Mouse (Mus musculus): ENCODE data around the gene Syde2. TPM values are rescaled to one million over a fixed set of nuclear protein-coding genes. Genes with fewer than 3 reads are reported as not detected.

Syde2 gene
- total RNA-seq, 2 experiments from 2014 or later: 3.1 to 3.5 TPM

DNA sequence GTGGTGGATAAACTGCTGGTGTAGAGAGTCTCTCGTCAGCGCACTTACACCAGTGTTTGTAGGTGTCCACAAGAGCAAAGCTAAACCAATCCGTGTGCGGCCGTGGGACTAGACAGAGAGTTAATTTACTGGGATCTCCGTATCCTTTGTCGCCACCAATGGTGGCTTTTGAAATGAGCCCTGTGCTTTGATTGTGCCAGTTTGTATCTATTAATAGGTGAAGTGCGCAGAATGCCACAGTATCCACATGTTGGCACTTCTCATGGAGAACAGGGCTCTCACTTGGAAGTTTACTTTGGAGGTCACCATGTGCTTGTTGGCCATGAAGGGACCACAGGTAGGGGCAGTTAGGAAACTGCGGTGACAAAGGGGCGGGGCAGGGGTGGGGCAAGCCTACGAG, 53.7 kb downstream of the Syde2 start:
- DNase-seq (ENCODE audit: low spot score in 2 of 2): no peak
- intact Hi-C loops (cut with DNase I): no loop called here

DNA sequence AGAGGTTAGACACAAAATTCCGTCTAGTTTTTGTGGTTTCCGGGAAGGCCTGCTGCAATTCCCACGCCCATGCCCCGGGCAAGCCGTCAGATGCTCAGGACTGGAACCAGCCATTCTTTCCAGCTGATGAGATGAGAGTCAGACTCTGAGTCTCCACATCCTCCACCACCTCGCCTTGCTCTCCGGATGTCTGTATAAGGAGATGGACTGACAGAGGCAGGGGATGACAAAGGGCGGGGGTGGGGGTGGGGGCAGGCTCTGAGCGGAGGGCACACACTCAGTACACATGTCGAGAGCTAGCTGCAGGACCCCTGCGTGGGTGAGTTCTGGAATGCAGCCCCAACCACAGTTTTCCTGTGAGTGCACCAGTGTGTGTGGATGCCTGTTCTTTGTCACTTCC, 57.3 kb downstream of the Syde2 start:
- intact Hi-C loops (cut with DNase I): no loop called here
- no peak for DNase-seq (ENCODE audit: low spot score in 2 of 2)

DNA sequence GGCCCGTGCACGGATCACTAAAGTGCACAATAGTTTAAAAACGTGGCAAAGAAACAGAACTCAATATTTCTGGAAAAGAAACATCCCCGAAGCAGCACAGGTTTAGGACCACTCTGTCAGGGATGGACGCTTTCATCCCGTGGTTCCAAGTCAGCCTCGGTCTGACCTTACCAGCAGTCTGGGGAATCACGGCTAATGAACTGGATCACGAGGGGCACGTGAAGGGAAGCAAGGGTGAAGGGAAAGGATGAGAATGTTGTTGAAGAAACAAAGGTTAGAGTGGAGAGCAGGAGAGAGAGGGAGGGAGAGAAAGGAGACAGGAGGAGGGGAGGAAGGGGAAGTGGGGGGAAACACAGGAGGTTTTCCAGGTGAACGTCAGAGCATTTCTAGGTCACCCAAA, 58.4 kb downstream of the Syde2 start:
- intact Hi-C loops (cut with DNase I): no loop called here

DNA sequence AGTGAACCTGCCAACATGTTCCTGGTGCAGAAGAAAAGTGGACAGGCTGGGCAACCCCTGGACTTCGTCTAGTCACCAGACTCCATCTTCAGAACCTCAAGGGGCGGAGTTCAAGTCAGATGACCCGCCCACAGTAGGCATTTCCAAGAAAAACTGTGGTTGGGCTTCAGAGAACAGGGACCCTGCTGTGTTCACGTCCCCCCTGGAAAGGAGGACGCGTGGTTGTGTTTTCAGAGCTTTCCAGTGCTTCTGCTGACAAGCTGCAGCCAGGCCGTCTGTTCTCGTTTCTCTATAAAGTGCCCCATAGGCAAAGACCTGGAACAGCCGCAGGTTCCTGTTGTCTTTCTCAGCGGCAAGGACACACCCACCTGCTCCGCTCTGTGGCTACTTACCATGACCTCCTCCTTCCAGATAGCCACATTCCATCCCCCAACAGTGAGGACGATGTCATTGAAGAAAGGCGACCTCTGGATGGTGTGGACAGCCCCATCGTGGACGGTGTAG, 60.1 kb downstream of the Syde2 start:
- intact Hi-C loops (cut with DNase I): no loop called here
- peak in 1 of 2 experiments; percentile 4 for DNase-seq (ENCODE audit: low spot score in 2 of 2)

More for the DNA sequence above, 58.4 kb downstream of the Syde2 start:
- no peak for DNase-seq (ENCODE audit: low spot score in 2 of 2)

DNA sequence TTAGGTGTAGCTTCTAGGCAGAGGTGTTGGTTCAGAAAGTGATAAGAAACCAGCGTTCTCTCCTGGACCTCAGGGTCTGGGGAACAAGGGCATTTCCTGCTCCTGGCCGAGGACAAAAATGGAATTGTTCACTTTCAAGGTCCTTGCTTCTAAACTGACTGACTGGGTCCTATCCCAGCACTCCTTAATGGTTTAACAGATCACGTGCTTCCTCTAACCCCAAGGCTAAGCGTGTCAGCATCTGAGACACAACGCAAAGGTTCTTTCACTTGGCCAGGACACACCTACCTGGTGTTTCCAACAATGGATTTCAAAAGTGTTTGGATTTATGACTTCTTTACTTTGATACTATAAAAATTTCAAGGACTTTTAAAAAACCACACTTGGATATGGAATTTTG, 62.3 kb downstream of the Syde2 start:
- intact Hi-C loops (cut with DNase I): no loop called here
- no peak for DNase-seq (ENCODE audit: low spot score in 2 of 2)

DNA sequence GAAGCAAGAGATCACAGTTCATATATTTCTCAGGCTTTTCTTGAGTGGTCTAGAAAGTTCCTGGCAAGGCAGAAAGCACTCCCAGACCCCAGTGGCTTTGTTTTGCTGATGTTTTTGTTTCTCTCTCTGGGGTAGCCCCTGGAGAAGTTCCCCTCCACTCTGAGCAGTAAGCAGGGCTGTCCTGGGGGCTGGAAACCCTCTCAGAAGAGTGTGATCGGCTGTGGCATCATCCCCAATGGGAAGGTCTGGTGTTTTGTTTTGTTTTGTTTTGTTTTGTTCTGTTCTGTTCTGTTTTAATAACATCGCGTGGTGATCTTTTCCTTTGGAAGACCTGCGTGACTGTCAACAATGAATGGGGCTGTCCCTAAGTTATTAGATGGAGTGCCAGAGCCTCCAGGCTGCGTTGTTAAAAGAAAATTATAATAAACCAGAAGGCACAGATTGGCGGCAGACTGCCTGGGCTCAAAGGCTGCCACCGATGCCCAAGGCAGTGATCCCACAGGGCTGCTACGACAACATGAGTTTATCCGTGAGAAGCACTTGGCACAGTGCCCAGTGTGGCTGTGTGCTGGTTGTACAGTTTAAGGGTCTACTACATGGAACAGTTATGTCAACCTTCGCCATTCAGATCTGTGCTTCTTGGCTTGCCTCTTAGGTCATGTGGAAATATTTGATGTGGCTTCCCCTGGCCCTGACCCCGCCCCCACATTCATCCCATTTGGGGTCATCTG, 63.8 kb downstream of the Syde2 start:
- intact Hi-C loops (cut with DNase I): no loop called here
- DNase-seq (ENCODE audit: low spot score in 2 of 2): no peak

DNA sequence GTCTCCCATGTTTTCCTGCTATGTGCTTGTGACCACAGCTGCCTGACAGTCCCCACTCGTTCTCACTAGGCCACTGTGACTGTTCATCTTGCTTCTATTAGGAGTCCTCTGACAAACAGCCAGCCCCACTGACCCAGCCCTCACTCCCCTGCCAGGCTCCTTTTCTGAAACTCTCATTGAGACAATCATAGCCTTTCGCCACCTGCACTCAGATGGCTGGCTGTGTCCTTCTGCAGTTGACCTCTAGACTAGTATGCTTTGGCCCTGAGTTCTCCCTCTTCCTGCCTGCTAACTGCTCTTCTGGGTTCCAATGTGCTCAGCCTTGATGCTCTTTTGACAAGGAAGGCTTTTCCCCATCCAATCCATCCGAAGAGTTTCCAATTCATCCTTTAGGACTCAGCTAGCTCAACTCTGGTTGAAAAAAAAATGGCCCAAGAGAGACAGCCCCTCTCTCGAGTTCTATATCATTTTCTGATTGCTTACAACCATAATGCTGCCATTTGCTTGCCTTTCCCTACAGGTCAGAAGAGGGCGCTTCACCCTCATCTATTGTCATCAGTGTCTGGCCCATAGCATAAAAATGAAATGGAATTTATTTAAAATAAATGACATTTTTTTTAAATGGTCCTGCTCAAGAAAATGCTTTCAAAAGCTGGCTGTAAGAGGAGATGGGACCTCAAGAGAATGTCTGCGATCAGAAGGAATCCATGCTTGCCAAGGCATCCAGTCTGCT, 65.6 kb downstream of the Syde2 start:
- intact Hi-C loops (cut with DNase I): no loop called here

DNA sequence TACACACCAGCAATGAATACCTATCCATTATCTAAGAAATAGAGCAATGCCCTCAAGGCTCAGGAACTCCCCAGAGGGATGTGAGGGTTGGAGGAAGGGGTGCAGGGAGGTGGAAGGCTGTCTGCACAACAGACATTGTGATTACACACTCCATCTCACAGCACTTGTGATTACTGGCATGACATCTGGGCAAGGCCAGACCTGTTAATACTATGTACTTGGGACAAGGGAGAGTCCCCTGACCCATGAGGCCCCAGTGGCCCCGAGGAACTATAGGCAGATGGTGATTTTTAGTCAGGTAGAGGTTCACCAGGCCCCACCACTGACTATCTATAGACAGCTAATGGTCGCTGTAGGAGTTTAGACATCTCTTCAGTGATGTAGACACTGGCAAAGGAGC, 66.2 kb downstream of the Syde2 start:
- no peak for DNase-seq (ENCODE audit: low spot score in 2 of 2)
- intact Hi-C loops (cut with DNase I): no loop called here

More for the DNA sequence above, 65.6 kb downstream of the Syde2 start:
- DNase-seq (ENCODE audit: low spot score in 2 of 2): no peak

DNA sequence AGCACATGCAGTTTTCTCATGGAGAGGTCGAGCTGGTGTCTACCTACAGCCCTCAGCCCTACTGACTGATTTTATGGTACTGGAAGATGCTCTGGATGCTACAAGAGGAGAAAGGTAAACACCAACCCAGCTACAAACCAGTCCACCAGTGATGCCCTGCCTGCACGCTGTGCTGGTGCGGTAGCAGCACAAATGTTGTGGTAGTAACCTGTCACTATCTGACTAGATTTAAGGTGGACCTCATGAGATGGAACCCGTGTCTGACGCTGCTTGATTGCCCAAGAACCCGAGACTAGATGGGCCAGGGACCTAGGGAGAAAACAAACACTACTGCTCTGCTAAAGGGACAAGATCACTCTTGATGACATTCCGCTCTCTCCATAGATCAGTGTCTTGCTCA, 69.5 kb downstream of the Syde2 start:
- DNase-seq (ENCODE audit: low spot score in 2 of 2): no peak
- intact Hi-C loops (cut with DNase I): loop anchor here (5.0 kb wide), 1 partner anchor 105 kb away; no protein-coding TSS in a partner anchor

DNA sequence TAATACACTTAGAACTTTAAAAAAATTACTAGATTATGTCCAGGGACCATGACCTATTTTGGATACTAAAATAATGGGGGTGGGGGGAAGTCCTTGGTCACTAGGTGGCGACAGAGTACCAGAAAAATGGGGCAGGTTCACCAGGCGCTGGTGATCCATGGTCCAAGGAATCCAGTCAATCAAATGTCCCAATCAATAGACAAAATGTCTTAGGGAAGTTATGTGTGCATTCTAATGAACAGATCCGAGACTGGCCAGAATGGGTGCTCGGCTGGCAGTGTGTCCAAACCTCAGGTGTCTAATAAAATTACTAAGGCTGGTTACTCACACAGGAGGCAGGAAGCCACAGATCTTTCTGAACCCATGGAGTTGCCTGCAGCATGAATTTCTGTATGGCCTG, 70.6 kb downstream of the Syde2 start:
- peak in 1 of 2 experiments; percentile 22 for DNase-seq (ENCODE audit: low spot score in 2 of 2)
- intact Hi-C loops (cut with DNase I): loop anchor here (1.0 to 5.0 kb wide), 2 partner anchors 106 to 120 kb away; no protein-coding TSS in a partner anchor

DNA sequence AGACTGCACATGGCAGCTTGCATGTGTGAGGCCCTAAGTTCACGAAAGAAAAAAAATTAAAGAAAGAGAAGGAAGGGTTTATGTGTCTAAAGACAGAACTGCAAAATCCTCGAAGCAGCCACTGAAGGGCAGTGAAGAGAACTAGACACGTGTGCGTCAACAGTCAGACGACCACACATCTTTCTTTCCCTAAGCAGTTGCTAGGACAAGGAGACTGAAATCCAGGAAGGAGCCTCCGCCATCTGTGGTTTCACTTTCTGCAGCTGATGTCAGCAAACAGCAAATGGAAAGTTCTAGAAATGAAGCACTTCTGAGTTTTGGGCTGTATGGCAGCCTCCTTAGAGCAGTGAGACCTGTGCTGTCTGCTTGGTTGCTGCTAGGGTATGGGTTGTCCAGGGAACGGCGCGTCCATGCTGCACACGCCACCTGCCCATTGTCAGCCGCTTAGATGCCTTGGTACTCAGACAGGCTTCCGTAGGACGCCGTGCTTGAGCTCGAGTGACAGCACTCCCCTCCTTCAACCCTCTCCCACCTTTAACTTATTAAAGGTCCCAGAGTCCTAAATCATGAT, 71.8 kb downstream of the Syde2 start:
- DNase-seq (ENCODE audit: low spot score in 2 of 2): no peak
- intact Hi-C loops (cut with DNase I): loop anchor here (5.0 kb wide), 1 partner anchor 107 kb away; no protein-coding TSS in a partner anchor

DNA sequence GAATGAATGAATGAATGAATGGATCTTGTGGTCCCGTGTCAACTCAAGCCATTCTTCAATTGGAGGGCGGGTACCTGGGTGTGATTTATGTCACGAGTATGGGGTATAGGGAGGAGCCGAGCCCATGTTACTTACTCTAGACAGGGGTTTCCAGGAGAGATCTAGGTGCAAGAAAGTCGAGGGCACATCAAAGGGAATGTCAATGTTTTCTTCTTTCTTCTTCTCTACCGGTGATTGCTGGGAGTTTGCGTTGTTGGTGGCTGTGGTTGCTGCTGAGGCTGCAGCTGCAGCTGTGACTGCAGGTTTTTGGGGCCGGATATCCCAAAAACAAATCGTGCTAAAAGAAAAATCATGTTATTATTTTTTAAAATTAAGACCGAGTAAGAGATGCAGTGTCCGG, 75.5 kb downstream of the Syde2 start:
- intact Hi-C loops (cut with DNase I): no loop called here
- no peak for DNase-seq (ENCODE audit: low spot score in 2 of 2)

DNA sequence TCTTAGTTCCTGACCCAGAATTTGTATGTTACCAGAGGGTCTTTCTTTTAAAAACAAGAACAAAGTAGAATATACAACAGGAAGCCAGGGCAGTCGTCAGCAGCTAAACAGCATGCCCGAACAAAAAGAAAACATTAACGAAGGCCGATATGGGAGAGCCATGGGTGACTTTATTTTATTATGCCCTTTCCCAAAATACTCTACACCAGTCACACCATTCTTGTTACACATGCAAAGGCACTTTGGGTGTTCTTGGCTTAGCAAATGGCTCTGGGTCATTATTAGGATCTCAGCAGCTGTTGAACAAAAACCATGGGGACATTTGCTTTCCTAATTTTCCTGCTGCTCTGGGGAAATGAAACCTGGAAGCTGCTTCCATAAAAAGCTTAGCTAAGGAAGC, 81.6 kb downstream of the Syde2 start:
- DNase-seq (ENCODE audit: low spot score in 2 of 2): no peak
- intact Hi-C loops (cut with DNase I): no loop called here

Other genes with a start within 250 kb of the Syde2 start
- gene Ddah1, start 229.2 kb upstream of the Syde2 start, total RNA-seq (2021): 10 to 100 TPM; 60.0 to 64.4 TPM
- gene Bcl10, start 65.1 kb upstream of the Syde2 start, total RNA-seq (2021): 10 to 100 TPM; 12.1 to 14.8 TPM
- gene 2410004B18Rik, start 49.9 kb upstream of the Syde2 start, total RNA-seq (2021): 10 to 100 TPM; 36.8 to 44.5 TPM
- under 1 TPM in 1 of 2 experiments, not detected in 1; 0.64 TPM for gene Wdr63, start 120.3 kb downstream of the Syde2 start, total RNA-seq (2021)
- gene Mcoln3, start 129.6 kb downstream of the Syde2 start, total RNA-seq (2021): not detected
- gene Mcoln2, start 162.0 kb downstream of the Syde2 start, total RNA-seq (2021): not detected
- under 1 TPM; 0.32 to 0.68 TPM for gene Lpar3, start 233.1 kb downstream of the Syde2 start, total RNA-seq (2021)